Mouse (Mus musculus) testis, adult 2 months (tissue): ENCODE results near the gene Ddx39b.

ENCODE experiments used
- CTCF ChIP-seq: fragments of 200-500 bp; IDR thresholded peaks from 2 replicates; pipeline ENCODE4 v1.5.1; 2012; ENCODE audit warnings: low read depth, mild to moderate bottlenecking, inconsistent platforms, low read length, moderate library complexity; ENCODE audit not compliant: control insufficient read depth, insufficient read depth, insufficient replicate concordance
- POLR2A ChIP-seq: fragments of 200-500 bp; IDR thresholded peaks from 2 replicates; pipeline ENCODE4 v1.6.1; 2012; ENCODE audit warnings: low read depth, mild to moderate bottlenecking, inconsistent platforms, low read length, moderate library complexity; ENCODE audit not compliant: control insufficient read depth

- TF ChIP-seq CTCF (no peak), POLR2A (no peak)
Observed at GRCm38 (mm10) chr17:35237504-35237903, 4.0 kb upstream of the Ddx39b start.
